Mouse (Mus musculus): ENCODE data around the gene Tnfrsf8.
"Not testable (repeated sequence)": the region's sequence is repeated elsewhere in the genome, so short reads cannot be mapped to it uniquely, and the experiment has no call there.

The Tnfrsf8 gene

DNA sequence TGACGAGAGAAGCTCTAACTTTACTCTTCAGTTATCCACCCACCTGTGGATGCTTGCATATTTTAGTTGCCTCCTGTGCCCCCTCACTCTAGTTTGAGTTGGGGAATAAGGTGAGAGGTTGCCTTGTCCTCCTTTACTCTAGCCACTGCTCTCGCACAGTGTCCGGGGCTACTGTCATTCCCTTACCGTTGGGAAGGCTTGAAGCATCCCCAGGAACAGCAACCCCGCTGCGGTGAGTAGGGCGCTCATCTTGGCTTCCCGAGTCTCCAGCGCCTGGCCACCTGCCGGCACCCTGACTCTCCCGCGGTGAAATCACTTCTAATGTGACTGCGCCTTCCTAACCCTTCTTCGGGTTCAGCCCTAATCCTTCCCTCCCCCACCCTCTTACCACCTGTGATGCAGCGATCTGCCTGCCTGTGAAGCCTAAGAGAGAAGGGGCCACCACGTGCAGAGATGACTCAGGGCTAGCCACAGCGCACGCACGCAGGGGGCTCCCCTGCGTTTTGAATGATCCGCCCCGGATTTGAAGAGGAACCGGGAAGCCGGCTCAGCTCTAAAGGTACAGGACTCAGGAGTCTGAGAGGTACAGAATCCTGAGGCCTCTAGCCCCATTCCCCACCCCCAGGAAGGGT is at the start of gene Tnfrsf8:
Tnfrsf8 (minus strand) TSS at position 329 of the 632 bp plus-strand sequence.
- DNase-seq: no peak

DNA sequence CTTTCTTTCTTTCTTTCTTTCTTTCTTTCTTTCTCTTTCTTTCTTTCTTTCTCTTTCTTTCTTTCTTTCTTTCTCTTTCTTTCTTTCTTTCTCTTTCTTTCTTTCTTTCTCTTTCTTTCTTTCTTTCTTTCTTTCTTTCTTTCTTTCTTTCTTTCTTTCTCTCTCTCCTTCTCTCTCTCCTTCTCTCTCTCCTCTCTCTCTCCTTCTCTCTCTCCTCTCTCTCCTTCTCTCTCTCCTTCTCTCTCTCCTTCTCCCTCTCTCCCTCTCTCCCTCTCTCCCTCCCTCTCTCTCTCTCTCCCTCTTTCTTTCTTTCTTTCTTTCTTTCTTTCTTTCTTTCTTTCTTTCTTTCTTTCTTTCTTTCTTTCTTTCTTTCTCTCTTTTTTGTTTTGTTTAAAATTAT is 46.7 kb upstream of the Tnfrsf8 start:
- not testable (repeated sequence) for DNase-seq

GRCm38 (mm10) chr4:145361065-145361464 is 46.1 kb upstream of the Tnfrsf8 start:
- DNase-seq: peak; percentile 8

GRCm38 (mm10) chr4:145360567-145360966 is 45.6 kb upstream of the Tnfrsf8 start:
- DNase-seq: no peak

DNA sequence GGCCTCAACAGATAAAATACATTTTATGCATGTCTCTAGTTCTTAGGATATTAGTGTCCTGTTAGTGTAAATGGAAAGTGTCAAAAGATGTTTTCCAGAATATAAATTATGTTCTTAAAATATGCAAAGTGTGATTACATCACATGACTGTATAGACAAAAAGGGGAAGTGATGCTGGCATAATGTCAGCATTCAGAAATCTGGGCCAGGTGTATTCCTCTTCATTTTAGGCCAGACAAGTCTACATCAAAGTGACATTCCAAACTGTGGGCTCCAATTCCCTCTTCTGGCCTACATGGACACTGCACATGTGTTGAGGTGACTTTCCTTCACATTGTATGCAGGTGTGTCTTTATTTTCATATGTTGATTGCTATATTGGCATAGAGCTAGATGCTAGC is 41.3 kb upstream of the Tnfrsf8 start:
- DNase-seq: no peak

GRCm38 (mm10) chr4:145353855-145354254 is 38.9 kb upstream of the Tnfrsf8 start:
- DNase-seq: no peak

DNA sequence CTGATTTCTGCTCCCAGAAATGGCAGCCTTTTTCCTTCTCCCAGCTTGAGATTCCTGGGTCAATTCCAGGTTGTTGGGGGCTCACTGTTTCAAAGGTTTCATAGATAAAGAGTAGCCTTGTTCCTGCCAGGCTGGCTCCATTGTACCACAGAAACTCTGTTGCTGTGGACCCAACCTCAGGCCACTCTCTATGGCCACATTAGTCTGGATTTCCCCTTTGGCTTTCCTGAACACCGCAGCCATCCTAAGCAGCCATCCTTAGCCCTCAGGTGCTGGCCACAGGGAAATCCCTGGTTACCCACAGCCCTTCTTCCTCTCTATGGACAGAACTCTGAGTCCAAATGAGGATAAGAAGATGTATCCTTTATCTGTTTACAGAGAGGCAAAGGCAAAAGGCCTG is 30.0 kb upstream of the Tnfrsf8 start:
- DNase-seq: no peak

GRCm38 (mm10) chr4:145341879-145342809 is 27.2 kb upstream of the Tnfrsf8 start:
- DNase-seq: no peak

- DNase-seq: no peak
These were observed 23.2 kb upstream of the Tnfrsf8 start for GRCm38 (mm10) chr4:145337906-145338858.

DNA sequence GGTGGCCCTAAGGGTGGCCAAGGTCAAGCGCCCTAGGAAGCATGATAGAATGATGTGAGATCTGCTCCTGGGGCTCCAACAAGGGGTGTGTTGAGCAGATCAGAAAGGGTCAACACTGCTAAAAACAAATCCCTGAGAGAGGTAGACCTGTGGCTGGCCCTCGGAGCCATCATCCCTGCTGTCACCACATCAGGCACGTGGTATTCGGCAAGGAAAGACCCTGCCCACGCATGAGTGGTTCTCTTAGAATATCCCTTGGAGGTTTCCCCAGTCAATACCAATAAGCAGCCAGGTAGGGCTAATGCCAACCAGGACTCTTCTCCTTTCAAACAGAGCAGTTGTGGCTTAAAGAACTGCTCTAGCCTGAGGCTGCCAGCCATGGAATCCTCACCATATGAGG is 21.6 kb upstream of the Tnfrsf8 start:
- DNase-seq: no peak

DNA sequence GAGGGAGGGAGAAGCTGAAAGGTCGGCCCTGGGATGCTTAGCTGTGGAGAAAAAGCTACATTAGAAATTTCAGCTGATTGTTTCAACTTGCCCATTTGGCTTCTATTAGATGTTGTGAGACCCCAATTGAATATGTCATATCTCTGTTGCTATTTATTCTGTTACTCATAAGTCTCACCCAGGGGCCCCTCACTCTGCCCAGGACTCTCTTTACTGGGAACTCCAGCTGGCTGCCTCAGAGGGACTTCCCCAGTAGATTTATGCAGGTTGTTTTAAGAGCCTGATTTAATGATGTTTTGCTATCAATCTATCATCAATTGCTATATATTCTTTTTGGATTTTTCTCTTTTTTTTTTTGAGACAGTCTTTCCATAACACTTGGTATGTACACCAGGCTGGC is 21.1 kb upstream of the Tnfrsf8 start:
- DNase-seq: no peak

DNA sequence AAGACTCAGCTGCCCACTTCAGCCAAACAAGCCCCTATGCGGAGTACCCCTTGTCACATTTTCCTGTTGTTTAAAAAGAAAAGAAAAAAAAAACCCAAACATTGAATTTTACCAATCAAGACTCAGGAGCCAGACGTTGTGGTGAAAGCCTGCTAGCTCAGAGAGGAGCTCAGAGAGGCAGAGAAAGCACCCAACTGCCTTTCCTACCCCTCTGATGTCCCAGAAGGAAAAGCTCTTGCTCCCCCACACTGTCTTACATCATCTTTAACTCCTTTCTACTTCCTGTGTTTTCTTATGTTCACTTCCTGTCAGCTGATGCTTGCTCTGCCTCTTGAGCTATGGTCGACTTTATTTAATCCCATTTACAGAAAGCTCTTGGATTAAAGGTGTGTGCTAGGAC is 8.7 kb upstream of the Tnfrsf8 start:
- no peak for DNase-seq

- DNase-seq: no peak
These were observed 8.1 kb upstream of the Tnfrsf8 start for GRCm38 (mm10) chr4:145322995-145323627.

DNA sequence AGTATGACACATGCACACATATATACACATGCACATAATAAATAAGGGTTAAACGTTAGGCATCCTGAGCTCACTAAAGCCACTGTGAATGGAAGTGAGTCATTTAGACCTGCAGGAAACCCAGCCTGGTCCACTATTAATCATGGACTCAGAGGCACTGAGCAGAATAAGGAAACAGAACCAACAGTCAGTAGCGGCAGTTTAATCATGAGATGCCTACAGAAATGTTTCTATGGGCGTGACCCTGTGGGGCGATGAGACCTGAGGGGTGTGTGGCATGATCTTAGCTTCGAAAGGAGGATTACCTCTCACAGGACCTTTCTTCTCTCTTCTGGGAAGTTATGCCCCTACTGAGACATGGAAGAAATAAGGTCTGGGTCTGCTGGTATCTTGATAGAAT is 7.2 kb upstream of the Tnfrsf8 start:
- DNase-seq: no peak

DNA sequence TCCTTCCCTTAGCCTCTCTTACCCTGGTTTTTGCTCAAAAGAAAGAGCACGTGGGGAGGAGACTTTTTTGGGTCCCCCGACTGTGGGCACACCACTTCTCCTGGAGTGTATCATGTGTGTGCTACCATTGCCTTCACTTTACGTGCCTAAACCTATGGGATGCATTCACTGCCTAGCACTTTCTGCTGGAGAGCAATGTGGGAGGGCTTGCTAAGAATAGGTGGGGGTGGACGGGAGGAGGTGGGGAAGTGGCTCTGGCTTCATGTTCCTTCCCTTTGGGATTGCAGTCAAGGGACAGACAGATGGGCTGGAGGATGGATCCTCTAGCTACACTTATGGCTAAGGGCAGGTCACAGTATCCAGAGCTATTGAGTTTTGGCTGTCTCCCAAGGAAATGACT is 5.7 kb upstream of the Tnfrsf8 start:
- DNase-seq: no peak

GRCm38 (mm10) chr4:145319274-145320226 is 4.6 kb upstream of the Tnfrsf8 start:
- DNase-seq: peak; percentile 40

GRCm38 (mm10) chr4:145316708-145317107 is 1.7 kb upstream of the Tnfrsf8 start:
- no peak for DNase-seq

DNA sequence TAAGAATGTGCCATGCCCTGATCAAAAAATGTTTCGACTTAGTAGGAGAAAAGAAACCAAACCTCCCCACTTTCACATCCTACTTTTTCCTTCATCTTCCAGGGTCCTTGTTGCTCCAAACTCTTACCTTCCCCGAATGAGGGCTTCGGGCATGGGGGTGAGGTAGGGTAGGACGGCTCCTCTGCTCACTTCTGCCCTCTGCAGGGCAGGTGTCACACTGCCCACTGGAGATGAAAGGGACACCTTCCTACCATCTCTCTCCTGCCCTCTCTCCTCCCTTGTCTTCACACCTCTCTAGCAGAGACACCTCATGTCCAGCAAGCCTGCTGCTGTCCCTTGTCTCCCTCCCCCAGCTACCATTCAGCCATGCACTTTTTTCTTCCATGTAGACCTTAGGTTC is 998 bp downstream of the Tnfrsf8 start:
- DNase-seq: no peak

DNA sequence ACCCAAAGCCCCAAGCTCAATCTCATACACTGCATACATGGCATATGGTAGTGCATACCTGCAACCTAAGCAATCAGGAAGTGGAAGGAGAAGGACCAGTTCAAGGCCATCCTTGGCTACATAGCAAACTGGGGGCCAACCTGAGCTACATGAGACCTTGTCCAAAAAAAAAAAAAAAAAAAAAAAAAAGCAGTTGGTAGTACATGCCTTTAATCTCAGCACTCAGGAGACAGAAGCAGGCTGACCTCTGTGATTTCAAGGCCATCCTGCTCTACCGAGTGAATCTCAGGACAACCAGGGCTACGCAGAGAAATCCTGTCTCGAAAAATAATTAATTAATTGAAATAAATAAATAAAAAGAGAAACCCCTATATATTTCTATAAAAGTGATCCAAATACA is 1.7 kb downstream of the Tnfrsf8 start:
- DNase-seq: no peak

GRCm38 (mm10) chr4:145312530-145312929 is 2.4 kb downstream of the Tnfrsf8 start:
- no peak for DNase-seq

DNA sequence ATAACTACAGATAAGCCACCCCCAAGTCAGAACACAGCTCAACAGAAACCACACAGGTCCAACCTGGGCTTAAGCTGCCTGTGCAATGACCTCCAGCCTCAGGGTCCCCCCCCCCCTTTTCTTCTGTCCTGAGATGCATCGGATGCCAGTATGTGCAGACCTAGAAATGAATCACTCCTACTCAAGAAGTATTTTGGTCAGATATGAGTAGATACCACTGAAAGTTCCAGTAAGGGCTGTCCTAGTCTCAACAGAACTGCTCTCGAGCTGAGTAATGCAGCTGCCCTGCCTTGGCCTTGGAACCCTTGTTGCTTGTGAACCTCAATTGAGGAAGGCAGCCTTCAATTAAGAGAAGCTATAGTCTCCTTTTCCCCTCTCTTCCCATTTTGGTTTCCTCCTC is 4.1 kb downstream of the Tnfrsf8 start:
- DNase-seq: no peak

Measured in kidney, postnatal 10 days (tissue).